In the genomic region with DNA sequence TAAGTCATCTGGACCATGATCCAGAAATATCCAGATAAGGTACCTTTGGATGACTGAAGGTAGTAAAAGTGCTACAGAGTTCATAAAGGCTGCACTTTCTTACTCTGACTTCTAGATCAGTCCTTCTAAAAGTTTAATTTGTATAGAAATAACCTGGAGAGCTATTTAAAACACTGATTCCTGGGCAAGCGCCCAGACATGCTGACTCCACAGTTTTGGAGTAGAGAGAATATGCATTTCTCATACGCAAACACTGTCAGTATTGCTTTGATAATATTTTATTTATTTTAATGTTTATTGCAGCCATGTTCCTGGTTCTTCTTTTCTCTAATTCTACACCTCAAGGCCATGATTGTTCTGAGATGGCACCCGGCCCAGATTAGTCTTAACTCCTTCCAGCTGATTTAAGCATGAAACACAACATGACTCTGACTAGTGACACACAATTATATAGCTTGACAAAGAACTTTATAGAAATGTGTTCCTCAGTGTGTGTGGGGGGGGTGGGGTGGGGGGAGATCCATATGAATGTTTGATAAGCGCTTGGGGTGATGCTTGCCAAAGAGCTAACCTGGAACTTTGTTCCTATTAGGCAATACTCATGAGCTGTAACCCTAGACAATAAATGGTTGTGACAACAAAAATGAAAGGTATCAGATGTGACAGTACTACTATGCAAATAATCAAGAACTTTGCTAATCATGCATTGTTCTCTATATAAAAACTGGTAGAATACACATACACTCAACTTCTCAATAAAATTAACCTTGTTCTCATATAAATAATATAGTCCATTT, we compare ENCODE assay signal across 25 mouse cellular contexts. TPM values are rescaled to one million over a fixed set of nuclear protein-coding genes. Genes with fewer than 3 reads are reported as not detected.
DNase-seq lines count a peak whose midpoint lies in the region; TF ChIP-seq lines count a peak whose summit lies in the region.
"Had no signal": no experiment of that assay in that cellular context is flagged by ENCODE, and none has a peak within 500 bp of the region (broad histone marks: within the 10 kb centered on the region; RNA-seq: fewer than 3 reads in every experiment).

No protein-coding gene starts in this region.

- H3K27ac ChIP-seq in layer of hippocampus, adult 2 months, result peak overlapping the region; percentile 97
- H3K27ac ChIP-seq in ES-E14 (ENCODE audit: insufficient read depth, low read depth, low read length, poor library complexity, severe bottlenecking), result no peak overlapping the region
- H3K27ac ChIP-seq: forebrain, embryonic 10.5 days; heart, embryonic 10.5 days; hindbrain, embryonic 10.5 days; kidney, embryonic 15.5 days; midbrain, embryonic 12.5 days; neural tube, embryonic 15.5 days; stomach, embryonic 15.5 days had no signal

- H3K4me3 ChIP-seq in layer of hippocampus, adult 2 months, result no peak overlapping the region
- H3K4me3 ChIP-seq in ES-E14 (ENCODE audit: insufficient read depth in 1 of 2, low read depth in 1 of 2, low read length in 2 of 2, poor library complexity in 1 of 2, severe bottlenecking in 1 of 2), result no peak overlapping the region
- H3K4me3 ChIP-seq: forebrain, embryonic 10.5 days; heart, embryonic 10.5 days; hindbrain, embryonic 10.5 days; kidney, embryonic 15.5 days; midbrain, embryonic 12.5 days; neural tube, embryonic 15.5 days; stomach, embryonic 15.5 days had no signal

- H3K9me3 ChIP-seq in ES-E14 (ENCODE audit: control insufficient read depth, insufficient read depth, low read depth, low read length), result no peaks in the 10 kb centered on the region
- H3K9me3 ChIP-seq: forebrain, embryonic 10.5 days; heart, embryonic 10.5 days; hindbrain, embryonic 10.5 days; kidney, embryonic 15.5 days; midbrain, embryonic 12.5 days; neural tube, embryonic 15.5 days; stomach, embryonic 15.5 days had no signal

- TF ChIP-seq CTCF in layer of hippocampus, adult 2 months (conservative IDR thresholded peaks at IDR 0.05), result no peak
- no peak for TF ChIP-seq CTCF in brain, embryonic 14.5 days (IDR thresholded peaks at IDR 0.05; ENCODE audit: borderline replicate concordance, extremely low read depth, insufficient read depth, insufficient read length)

- H3K36me3 ChIP-seq in ES-E14 (ENCODE audit: control insufficient read depth, insufficient read depth, low read length, poor library complexity, severe bottlenecking), result no peaks in the 10 kb centered on the region
- H3K36me3 ChIP-seq: forebrain, embryonic 10.5 days; hindbrain, embryonic 10.5 days; midbrain, embryonic 12.5 days; neural tube, embryonic 15.5 days; stomach, embryonic 15.5 days had no signal

- no peak overlapping the region for H3K9ac ChIP-seq in ES-E14 (ENCODE audit: insufficient read depth, low read depth, low read length, poor library complexity, severe bottlenecking)
- H3K9ac ChIP-seq: kidney, embryonic 15.5 days; midbrain, embryonic 12.5 days; neural tube, embryonic 15.5 days; stomach, embryonic 15.5 days had no signal

- DNase-seq in adrenal gland, adult 2 months, result peak; percentile 43
- DNase-seq in adrenal gland, adult 18-20 months (ENCODE audit: low spot score in 2 of 2), result no peak
- no peak for DNase-seq in layer of hippocampus, adult 2 months (ENCODE audit: low spot score in 2 of 2)
- no peak for DNase-seq in layer of hippocampus, adult 9-10 months (ENCODE audit: low spot score)
- no peak for DNase-seq in ES-E14 (ENCODE audit: low read depth, low spot score)
- peak; percentile 18 for DNase-seq in brain, embryonic 14.5 days (ENCODE audit: low read depth)
- no peak for DNase-seq in left cerebral cortex, adult 8-10 months (ENCODE audit: low spot score in 2 of 2)
- DNase-seq: cerebellum, adult 9-10 months; gastrocnemius, postnatal 36 days; kidney, adult 11 months; kidney, postnatal 36 days; layer of hippocampus, adult 9-11 months; lung, adult 2 months; lung, postnatal 14 days; right cerebral cortex, adult 18-20 months; right cerebral cortex, postnatal 4 days; thymus, adult 2 months; thymus, postnatal 4 days had no signal

- in situ Hi-C loops in ES-E14 (cut with MboI; ENCODE audit: low sequenced_read_pairs in 2 of 2, unreplicated experiment in 2 of 2), result no loop called here

- no peak for TF ChIP-seq POLR2A in brain, embryonic 14.5 days (IDR thresholded peaks at IDR 0.05; ENCODE audit: borderline replicate concordance, extremely low read depth, insufficient read depth, insufficient read length, poor library complexity, severe bottlenecking)

- no peaks in the 10 kb centered on the region for H3K4me1 ChIP-seq in ES-E14 (ENCODE audit: control insufficient read depth in 2 of 2, insufficient read depth in 2 of 2, low read length in 2 of 2, poor library complexity in 1 of 2)

TF ChIP-seq in ES-E14, 5 proteins besides CTCF, POLR2A, EP300 and RAD21:
- TF ChIP-seq CHD2 (IDR thresholded peaks at IDR 0.05; ENCODE audit: low read depth, low read length) (no peak), MAFK (IDR thresholded peaks at IDR 0.05; ENCODE audit: insufficient read depth, low read depth, low read length) (peak; percentile 77; the same call in 1 of the 2 replicates)

RNA-seq across cellular contexts. Expression of a gene that starts 7.7 kb away (rescaled TPM):
- 10 to 100 TPM; 66.2 to 84.6 TPM for total RNA-seq in adrenal gland, adult 2 months (2021)
- 0.60 and 1.1 TPM in 2 replicates for polyA plus RNA-seq in adrenal gland, adult 2 months (2012; rRNA removed)
- total RNA-seq in adrenal gland, adult 18-20 months (2021), result 100 to 1,000 TPM in 1 of 2 experiments, 10 to 100 TPM in 1; 99.2 to 169 TPM
- 10 to 100 TPM; 74.0 to 81.0 TPM for total RNA-seq in layer of hippocampus, adult 2 months (2021)
- 9.4 and 22.9 TPM in 2 replicates for total RNA-seq in ES-E14 (2012; rRNA removed)
- polyA plus RNA-seq in brain, embryonic 14.5 days (2012; rRNA removed), result 23.2 and 29.0 TPM in 2 replicates
- total RNA-seq in left cerebral cortex, adult 8-10 months (2022), result 10 to 100 TPM; 68.6 to 83.5 (median 78.2) TPM

Comparison
In these comparisons a context has a peak if more than half of its experiments do, and no peak if none do; other contexts are left out.
1. DNase-seq: peak in adrenal gland, adult 2 months (single experiment) and brain, embryonic 14.5 days (single experiment); none in adrenal gland, adult 18-20 months (0 of 2), layer of hippocampus, adult 2 months (0 of 2), layer of hippocampus, adult 9-10 months (single experiment), ES-E14 (single experiment) and left cerebral cortex, adult 8-10 months (0 of 2).